Mouse (Mus musculus): ENCODE data around the gene Soga1.
A peak's percentile ranks its signal among the peaks of the same experiment; 100 is the strongest.

Gene Soga1

DNA sequence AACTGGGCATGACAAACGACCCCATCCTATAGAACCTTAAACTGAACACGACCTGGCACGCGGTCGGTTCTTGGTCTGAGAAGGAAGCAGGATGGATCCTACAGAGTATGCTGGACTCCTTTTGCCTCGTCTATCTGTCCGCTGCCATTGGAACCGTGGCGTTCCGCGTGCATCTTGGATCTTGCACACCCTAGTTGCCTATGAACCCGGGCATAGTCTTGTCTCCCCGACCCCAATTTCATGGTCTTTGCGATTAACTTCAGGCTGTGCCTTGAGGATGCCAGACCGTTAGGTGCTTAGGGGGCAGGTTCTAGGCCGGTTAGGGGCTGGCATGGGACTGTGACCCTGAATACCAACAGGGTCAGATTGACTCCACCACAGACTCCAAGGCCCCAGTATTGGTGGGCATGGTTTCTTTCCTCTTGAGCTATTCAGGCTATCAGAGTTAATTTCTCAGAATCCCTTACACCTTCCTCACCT is 687 bp upstream of the Soga1 start:
- no peak for DNase-seq (ENCODE audit: low spot score in 2 of 2)

GRCm38 (mm10) chr2:157078059-157078792 is 828 bp downstream of the Soga1 start:
- no peak for DNase-seq (ENCODE audit: low spot score in 2 of 2)

- DNase-seq (ENCODE audit: low spot score in 2 of 2), result peak in 1 of 2 experiments; percentile 77
Measured at GRCm38 (mm10) chr2:157077641-157078058, 1.4 kb downstream of the Soga1 start.

DNA sequence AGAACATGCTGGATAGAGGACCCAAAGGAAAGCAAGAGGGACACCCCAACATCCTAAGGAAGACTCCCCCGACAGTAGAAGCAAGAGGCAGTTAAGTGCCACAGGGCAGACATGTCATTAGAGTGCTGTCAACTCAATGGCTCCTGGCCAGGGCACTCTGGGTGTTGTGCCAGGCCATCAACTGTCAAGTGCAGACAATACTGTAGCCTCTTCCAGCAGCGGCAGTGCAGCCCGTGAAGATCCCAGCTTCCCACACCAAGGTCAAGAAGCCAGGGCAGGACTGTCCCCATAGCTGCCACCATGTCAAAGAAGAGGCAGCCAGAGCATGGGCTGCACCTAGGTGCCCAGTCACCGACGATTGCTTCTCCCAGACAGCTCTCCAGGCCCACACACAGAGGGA is 1.9 kb downstream of the Soga1 start:
- DNase-seq (ENCODE audit: low spot score in 2 of 2), result peak in 1 of 2 experiments; percentile 47

DNA sequence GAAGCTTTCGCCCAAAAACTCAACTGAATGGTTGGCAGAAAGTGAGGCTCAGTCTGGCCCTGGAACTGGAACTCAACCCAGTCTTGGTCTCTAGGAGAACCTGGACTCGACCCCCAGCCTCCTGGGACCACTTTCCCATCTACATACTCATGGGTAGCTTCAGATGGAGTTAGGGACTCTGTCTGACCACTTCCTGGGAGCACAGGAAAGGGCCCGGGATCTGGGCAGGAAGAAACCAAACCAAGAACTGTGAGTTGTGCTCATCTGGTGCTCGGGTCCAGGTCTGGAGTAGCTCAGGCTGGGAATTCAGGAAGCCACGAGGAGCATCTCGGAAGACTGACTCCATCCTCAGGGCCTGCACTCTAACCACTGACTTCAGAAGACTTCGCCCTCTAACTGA is 2.5 kb downstream of the Soga1 start:
- DNase-seq (ENCODE audit: low spot score in 2 of 2), result no peak

- DNase-seq (ENCODE audit: low spot score in 2 of 2), result no peak
Measured at GRCm38 (mm10) chr2:157075685-157076084, 3.4 kb downstream of the Soga1 start.

DNA sequence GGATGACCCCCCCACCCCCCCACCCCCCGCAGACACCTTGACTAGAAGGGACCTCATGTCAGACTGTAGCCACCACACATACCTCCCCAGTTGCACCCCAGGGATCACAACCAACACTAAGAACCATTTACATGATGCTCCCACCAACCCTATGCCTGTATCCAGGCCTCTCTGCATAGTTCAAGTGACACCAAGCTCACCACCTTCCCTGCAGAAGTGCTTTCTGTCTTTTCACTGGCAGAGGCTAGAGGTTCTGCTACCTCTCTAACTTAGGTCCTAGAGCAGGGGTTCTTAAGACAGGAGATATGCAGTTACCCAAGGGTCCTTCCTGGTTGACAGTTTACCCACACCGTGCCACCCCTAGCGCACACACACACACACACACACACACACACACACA is 3.8 kb downstream of the Soga1 start:
- no peak for DNase-seq (ENCODE audit: low spot score in 2 of 2)

DNA sequence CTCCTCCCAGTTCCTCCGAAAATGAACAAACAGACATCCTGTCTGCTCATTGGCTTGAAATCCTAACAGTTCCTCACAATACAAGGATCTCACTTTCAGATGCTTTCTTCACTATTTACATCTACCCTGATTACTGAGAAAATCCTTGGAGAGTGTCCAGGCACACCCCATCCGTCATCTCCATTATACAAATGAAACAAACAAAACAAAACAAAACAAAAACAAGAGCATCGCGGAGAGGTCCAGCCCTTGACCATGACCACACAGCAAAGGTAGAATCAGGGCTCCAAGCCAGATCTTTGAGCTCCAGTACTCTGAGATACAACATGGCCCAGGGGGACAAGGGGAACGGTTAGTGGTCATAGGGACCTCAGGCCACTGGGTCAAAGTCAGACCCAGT is 4.3 kb downstream of the Soga1 start:
- DNase-seq (ENCODE audit: low spot score in 2 of 2), result no peak

DNA sequence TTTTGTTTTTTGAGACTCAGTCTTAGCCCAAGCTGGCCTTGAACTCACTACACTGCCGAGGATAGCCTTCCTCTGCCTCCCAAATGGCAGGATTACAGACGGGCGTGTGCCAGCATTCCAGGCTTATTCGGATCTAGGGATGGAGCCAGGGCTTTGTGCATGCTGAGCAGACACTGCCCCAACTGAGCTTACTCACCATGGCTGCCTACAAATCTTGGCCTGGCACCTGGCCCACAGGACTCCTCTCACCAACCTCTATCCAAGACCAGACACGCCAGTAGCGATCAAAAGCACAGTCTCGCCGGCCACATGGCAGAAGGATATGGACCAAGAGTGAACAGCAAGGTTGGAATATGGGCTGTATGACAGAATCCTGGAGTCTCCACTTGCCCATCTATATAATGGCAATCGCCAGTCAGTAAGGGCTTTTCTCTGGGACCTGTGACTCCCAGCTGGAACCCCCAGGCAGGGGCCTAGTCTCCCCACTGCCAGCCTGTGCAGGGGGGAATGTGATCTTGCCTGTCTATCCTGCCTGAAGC is 4.8 kb downstream of the Soga1 start:
- DNase-seq (ENCODE audit: low spot score in 2 of 2), result no peak

DNA sequence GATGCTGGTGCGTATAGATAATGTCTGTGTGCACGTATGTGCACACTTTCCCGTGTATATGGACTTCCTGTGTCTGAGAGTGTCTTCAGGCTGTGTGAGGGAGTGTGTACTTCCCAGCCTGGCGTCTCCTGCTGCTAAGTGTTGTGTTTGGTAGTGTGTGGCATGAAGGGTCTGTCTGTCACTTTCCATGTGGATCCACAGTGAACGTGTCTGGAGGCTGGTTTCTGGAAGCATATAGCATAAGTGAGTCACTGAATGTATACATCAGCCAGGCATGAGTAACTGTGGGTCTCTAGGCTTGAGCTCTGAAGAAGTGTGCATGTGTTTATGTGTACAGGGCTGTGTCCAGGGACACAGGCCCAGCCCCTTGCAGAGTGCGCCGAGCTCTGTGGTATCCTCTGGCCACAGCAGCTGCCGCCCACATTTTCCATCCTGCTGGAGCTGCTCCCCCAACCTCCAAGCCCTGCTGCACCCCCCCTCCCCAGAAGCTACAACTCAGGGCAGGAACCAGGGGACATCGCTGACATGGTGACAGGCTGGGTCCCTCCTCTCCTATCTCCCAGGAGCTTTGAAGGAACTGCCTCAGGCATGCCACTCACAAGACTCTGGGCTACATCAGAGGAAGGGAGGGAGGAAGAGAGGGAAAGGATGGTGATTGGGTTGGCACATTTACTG is 5.5 kb downstream of the Soga1 start:
- no peak for DNase-seq (ENCODE audit: low spot score in 2 of 2)

- no peak for DNase-seq (ENCODE audit: low spot score in 2 of 2)
Measured at GRCm38 (mm10) chr2:157072316-157072990, 6.6 kb downstream of the Soga1 start.

GRCm38 (mm10) chr2:157071556-157071955 is 7.5 kb downstream of the Soga1 start:
- DNase-seq (ENCODE audit: low spot score in 2 of 2), result no peak

DNA sequence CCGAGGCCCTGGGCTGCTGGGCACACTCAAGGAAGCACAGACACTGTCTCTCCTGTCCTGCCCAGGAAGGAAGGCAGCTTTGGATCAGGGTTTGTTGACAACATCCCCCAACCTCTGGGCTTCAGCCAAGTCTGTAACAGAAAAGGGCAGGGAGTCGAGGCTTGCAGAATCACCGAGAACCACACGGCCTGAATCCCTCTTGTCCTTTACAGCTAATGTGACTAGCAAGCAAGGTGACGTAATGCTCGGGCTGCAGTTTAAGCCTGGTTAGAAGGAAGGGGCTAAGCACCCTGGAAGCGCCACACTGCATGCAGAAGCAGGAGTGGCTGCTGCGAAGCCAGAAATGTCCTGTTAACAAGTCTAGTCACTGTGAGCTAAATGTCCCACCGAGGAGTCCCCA is 8.7 kb downstream of the Soga1 start:
- peak in 1 of 2 experiments; percentile 42 for DNase-seq (ENCODE audit: low spot score in 2 of 2)

DNA sequence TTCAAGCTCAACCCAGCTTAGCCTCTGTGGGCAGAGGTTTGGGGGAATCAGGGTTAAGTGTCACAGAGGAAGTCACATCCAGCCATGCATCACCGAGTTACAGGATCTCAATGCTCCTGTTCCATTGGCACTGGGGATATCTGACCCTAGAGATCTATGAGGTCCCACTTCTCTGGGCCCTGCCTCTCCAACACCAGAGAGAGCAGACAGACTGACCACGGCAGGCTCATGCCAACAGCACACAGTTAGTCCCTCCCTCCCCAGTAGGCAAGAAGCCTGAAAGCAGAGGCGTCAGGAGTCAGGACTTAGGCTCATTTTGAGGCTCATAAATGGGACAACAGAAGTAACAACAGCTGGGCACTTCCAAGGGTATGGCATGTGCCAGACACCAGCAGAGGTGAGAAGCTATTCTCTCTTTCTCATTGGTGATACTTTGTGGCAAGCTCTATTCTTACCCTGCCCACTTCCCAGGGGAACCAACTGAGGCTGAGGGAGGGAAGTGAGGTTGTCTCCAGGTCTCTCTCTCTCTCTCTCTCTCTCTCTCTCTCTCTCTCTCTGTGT is 9.2 kb downstream of the Soga1 start:
- no peak for DNase-seq (ENCODE audit: low spot score in 2 of 2)

DNA sequence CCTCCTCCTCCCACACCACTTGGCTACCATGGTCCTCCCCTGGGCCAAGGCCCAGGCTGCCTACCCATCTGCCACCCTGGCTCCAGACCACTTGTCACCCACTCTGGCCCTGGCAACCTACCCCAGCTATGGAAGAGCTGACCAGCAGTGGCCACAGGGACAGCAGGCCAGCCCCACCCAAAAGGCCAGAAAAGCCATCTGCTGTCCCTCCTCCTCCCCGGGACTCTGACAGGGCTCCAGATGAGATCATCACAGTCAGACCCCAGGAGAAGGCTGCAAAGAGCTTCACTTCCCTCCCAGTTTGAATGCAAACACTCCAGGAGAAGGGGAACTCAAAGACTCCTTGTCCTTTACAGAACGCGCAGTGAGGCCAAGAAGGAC is 9.7 kb downstream of the Soga1 start:
- no peak for DNase-seq (ENCODE audit: low spot score in 2 of 2)

- DNase-seq (ENCODE audit: low spot score in 2 of 2), result no peak
Measured at GRCm38 (mm10) chr2:157068701-157069354, 10.2 kb downstream of the Soga1 start.

GRCm38 (mm10) chr2:157066731-157067430 is 12.2 kb downstream of the Soga1 start:
- no peak for DNase-seq (ENCODE audit: low spot score in 2 of 2)

DNA sequence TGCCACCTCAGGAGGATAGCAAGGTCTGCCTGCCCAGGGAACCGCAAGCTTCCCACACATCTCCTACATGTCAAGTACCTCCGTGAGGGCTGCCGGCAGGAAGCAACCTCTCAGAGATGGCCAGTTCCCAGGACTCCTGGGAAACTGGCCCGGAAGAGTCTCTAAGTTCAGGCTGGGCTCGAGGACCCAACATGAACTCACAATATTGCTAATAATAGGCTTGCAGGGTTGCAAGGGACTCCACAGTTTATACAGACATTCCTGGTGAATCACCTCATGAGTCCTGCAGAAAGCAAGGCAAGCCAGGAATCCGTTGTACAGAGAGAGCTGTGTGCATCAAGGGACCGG is 13.2 kb downstream of the Soga1 start:
- DNase-seq (ENCODE audit: low spot score in 2 of 2), result no peak

- DNase-seq (ENCODE audit: low spot score in 2 of 2), result no peak
Measured at GRCm38 (mm10) chr2:157064978-157065878, 13.8 kb downstream of the Soga1 start.

DNA sequence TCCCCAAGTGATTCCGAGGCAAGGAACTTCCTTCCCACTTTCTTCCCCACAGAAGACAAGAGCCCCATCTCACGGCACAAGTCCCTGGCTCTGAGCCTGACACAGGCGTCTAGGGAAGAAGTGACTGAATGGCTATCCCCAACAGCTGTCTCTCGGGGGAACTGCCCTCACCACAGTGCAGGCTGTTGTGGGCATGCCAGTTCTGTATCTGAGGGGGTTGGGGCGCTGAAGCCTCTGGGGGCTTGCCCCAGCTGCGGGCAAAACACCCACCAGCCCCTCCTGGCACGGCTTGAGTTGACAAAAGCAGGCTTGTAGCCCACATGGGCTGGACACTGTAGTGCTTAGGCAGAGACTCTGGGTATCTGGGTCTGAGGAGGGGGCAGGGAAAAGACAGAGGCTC is 14.9 kb downstream of the Soga1 start:
- peak in 1 of 2 experiments; percentile 55 for DNase-seq (ENCODE audit: low spot score in 2 of 2)
